Mouse (Mus musculus) left cerebral cortex, adult 18-20 months (tissue): ENCODE measurements around the gene Gcn1l1. TPM values are rescaled to one million over a fixed set of nuclear protein-coding genes. Genes with fewer than 3 reads are reported as not detected.
"Not testable (repeated sequence)": the region's sequence is repeated elsewhere in the genome, so short reads cannot be mapped to it uniquely, and the experiment has no call there.

Experiments used
- DNase-seq, 2 experiments: peaks; one replicate each; pipeline ENCODE4 v3.0.0; 2021 to 2022; ENCODE audit warnings: low spot score in 2 of 2, mixed read lengths in 1 of 2
- long read RNA-seq, 2 experiments: library from polyadenylated mRNA; stranded (forward); transcript quantifications; one replicate each; pipeline ENCODE4 v2.0.0; 2021
- total RNA-seq, 2 experiments: library from RNA; stranded (reverse); gene quantifications; 2 replicates each; pipeline ENCODE4 v1.2.3; 2021

Gene Gcn1l1
- 10 to 100 TPM; 62.0 to 66.4 TPM for total RNA-seq
- long read RNA-seq, experiment 1, full-length matches to known transcripts: 4 of 36 reads
- long read RNA-seq, experiment 1, partial matches to known transcripts: 29 of 36 reads
- long read RNA-seq, experiment 1, other reads (novel, unspliced or antisense): 3 of 36 reads
- long read RNA-seq, experiment 2, partial matches to known transcripts: 26 of 28 reads
- long read RNA-seq, experiment 2, other reads (novel, unspliced or antisense): 1 of 28 reads

DNA sequence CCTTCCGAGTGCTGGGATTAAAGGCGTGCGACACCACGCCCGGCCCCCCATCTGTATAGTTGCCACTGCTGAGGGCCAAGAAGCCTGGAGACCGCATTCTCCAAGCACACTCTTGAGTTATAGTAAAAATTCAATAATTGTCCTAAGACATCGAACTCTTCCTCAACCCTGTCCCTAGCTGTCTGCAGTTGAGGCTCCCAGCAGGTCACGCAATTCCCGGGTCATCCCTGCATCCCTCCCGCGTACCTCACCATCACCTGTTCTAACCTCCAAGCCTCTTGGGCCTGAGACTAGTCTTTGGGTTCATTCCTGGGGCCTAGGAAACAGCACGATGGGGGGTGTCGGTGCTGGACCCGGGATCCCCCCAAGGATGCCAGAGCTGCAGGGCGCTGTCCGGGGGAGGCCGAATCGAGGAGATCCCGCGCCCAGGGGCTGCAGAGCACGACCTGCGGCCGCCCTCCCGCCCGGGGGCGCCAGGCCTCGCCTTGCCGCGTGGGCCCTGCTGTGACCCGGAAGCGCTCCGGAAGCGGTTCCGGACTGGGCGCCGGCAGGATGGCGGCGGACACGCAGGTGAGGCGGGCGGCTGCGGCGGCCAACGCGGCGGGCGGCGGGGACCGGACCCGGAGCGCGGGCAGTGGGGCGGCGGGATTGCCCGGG is at the start of gene Gcn1l1:
Gcn1l1 (plus strand) TSS at position 518 of the 657 bp plus-strand sequence.
- DNase-seq: peak; percentile 69 to 77

DNA sequence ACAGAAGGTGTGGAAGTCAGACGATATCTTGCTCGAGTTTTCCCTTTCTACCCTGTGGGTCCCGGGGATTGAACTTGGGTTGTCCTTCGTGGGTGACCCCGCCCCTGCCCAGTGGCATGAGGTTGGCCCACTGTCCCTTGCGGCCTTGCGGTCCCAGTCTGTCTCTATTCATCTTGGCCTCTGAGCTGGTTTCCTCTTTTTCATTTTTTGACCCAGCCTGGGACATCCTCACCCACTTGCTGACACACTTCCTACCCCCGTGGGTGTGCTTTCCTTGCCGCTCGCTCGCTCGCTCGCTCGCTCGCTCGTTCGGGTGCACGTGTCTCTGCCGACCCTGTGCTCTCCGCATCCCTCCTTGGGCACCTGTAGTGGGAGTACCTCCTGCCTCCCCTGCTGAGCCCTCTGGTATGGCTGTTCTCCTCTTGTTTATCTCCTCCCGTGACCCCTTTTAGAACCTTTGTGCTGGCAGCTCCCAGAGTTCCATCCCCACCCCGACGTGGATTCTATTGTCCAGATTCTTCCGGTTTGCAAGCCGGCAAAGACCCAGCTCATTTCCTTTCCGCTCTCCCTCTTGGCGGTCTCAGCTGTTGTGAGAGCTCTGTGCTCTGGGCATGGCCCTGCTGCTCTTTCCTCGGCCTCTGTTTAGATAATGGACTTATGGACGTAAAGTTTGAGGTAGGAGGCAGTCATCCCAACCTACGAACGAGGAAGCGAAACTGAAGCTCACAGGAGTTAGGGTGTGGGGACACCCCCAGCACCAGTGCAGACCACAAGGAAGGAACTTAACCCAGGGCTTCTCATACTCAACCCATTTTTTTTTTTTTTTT is 48.8 kb upstream of the Gcn1l1 start:
- DNase-seq: no peak

DNA sequence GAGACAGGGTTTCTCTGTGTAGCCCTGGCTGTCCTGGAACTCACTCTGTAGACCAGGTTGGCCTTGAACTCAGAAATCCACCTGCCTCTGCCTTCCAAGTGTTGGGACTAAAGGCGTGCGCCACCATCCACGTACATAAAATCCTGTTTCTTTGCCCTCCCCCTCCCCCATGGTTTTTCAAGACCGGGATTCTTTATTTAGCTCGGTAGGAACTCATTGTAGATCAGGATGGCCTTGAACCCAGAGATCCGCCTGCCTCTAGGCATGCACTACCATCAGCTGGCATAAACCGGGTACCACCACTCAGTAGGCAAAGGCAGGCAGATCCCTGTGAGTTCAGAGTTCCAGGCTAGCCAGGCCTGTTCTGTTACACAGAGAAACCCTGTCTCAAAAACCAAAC is 48.1 kb upstream of the Gcn1l1 start:
- no peak for DNase-seq

DNA sequence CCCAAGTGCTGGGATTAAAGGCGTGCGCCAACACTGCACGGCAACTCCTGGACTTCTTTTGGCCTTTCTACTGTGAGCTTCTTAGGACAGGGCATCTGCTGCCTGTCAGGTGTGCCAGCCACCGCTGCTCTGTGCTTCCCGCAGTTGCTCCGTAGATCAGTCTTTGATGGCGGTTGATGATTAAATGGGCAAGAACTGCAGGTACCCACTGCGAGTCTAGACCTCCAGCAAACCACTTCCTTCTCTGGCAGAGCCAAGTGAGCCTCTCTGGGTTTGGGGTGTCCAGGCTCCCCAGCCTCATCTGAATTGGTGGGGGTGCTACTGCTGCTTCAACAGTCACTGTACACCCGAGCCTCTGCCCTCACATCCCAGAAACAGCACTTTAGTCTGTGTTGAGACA is 47.6 kb upstream of the Gcn1l1 start:
- DNase-seq: no peak

DNA sequence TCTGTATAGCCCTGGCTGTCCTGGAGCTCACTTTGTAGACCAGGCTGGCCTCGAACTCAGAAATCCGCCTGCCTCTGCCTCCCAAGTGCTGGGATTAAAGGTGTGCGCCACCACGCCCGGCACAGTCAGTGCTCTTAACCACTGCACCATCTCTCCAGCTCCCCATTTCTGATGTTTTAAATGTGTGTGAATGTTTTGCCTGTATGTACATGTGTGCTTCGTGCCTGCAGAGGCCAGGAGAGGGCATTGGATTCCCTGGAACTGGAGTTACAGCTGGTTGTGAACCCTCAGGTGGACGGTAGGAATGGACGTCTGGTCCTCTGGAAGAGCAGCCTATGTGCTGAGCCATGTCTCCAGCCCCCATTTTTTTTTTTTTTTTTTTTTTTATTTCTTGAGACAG is 46.8 kb upstream of the Gcn1l1 start:
- DNase-seq: not testable (repeated sequence)

DNA sequence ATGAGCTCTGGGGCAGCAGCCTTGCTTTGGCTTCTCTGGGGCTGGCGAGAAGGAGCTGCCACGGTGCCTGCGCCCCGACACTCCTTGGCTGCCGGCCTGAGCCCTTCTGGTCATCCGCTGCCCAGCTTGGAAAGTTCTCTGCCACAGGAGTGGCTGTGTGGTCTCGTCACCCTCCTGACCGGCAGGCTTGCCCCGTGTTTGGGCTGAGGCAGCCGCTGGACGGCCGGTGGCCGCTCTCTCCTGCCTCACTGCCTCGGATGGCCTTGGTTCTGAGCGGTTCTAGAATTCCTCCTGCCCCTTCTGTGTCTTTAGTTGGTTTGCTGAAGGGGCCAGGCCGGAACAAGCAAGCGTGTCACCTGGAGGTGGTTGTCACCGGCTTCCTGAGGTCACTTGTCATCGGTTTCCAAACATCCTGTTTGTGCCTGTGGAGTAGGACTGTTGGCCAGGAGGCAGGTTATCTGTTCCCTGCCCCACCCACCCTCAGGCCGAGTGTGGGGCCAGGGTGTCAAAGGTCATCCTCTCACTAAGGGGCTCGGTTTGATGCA is 44.7 kb upstream of the Gcn1l1 start:
- no peak for DNase-seq

DNA sequence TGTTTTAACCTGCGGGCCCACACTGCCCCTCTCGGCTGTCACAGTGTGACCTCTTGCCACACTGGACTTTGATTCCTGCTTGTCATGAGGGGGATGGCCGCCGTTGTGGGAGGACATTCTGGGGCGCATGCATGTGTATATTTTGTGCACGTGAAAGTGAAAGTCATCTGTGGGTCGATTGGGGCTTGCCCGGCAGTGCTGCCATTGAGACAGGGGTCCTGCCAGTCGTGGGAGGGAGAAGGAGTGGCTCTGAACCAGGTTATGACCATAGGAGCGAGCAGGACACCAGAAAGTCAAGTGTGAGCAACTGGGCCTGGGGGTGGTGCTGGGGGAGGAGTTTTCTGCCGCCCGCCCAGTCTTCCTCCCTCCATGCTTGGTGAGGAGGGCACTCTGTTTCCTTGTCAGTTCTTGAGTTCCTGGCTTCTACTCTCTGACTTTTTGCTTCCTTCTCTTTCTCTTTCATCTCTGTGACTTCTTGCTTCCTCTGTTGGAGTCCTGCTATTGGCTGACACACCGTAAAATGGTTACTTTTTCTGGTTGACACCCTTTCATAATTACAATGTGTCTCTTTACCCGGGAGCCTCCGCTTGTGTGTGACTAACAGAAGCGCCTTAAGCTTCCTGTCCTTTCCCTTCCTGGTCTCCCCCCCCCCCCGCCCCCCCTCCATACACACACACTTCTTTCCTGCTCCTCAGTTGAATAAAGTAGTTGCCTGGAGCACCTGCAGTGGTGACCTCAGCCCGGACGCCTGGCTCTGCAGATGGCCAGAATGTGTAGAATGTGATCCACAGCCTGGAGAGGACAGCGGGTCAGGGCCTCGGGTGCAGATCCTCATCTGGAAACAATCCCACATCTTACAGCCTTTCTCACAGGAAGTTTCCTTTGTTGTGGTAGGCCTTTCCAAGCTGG is 43.2 kb upstream of the Gcn1l1 start:
- no peak for DNase-seq

DNA sequence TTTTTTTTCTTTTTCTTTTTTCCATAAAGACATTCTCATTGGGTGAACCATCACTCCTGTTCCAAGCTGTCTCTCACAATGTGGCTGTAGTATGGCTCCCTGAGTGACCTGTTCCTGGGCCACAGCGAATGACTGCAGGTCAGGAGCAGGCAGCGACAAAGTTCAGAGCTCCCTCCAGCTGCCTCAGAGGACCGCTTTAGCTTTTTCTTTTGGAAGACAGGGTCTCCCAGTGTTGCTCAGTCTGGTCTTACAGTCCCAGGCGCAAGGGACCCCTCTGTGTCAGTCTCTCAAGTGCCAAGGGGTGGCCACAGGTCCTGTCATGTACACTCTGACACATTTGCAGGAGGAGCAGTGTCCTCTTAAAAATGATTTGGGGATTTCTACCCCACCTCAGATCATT is 42.5 kb upstream of the Gcn1l1 start:
- no peak for DNase-seq

DNA sequence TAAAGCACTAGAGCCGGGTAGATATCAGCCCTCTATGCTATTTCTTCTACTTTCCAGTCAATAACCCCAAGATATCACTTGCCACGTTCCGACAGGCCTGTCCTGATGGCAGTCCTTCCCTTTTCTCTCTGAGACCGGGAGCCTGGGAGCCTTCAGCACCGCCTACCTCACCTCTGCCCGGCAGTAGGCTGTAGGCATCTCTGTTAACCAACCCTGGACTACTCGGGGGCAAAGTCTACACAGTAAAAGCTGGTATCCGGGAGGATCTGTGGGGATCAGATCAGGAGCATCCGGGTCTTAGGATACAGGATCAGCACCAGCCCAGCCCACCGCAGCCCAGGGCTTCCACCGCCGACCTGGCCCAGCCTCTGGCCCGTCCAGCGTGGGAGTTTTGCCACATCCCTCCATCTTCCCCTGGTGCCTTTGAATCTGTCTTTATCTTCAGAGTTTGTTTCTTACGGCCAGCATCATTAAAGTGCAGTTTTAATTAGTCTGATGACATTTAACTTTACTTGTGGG is 42.0 kb upstream of the Gcn1l1 start:
- no peak for DNase-seq

DNA sequence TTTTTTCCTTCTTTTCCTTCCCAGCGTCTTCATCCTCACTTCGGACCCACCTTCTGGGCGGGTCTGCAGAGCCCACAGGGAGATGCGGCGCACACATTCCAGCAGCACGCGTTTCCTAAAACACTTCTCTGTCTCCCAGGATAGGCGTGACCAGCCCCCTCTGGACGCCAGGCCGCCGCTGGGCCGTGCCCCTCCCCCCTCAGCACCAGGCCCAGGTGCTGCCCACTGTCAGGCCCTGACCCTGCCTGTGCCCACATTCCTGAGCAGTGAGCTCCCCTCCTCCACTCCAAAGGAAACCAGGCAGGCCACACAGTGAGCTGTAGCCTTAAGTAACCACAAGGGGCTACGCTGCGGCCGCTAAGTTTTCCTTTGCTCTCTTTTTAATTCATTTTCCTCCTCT is 41.1 kb upstream of the Gcn1l1 start:
- DNase-seq: no peak

DNA sequence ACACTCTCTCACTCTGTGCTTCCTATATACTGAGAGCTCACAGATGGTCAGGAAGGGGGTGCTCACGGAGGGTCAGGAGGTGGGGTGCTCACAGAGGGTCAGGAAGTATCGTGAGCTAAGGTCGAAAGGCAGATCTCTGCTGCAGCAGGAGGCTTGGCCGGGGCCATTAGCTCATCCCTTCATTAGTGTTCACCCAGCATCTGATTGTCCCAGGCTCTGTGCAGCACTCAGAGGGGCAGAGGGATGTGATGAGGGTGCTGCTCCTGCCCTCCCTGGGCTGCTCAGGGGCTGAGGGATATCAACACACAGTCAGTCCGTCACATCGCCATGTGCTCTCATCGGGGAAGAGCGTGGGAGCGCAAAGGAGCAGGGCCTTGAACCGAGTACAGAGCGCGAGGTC is 40.6 kb upstream of the Gcn1l1 start:
- no peak for DNase-seq

DNA sequence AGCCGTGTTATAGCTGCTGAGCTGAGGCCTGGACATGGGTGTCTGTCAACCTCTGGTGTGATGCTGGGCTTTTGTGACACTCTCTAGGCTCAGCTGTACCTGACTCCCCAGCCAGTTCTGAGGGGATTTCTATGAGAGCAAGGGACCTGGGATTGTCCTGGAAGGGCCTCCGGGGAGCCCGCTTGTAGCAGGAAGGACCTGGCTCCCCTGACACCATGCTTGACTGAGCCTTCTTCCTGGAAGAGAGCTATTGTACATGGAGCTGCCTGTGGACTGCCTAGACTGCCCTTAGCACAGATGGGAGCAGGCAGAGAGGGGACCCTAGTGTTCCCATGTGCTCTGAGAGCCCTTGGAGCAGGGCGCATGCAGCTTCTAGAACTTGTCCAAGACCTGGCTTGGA is 39.6 kb upstream of the Gcn1l1 start:
- no peak for DNase-seq

DNA sequence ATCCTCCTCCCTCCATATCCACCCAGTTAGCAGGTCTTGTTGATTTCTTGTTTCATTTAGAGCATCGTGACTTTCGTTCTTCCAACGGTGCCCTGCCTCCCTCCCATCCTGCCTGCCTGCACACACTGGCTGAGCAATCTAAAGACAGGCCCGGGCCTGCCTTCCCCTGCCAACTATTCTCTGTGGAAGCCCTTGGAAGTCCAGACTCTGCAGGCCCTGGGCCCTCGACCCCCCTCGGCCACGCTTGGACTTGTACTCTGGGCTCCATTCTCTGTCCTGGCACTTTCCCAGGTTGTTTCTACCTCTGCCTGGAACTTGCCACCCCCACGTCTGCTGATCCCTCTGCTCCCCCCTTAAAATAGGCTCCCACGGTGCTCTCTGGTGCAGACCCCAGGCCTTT is 39.1 kb upstream of the Gcn1l1 start:
- DNase-seq: no peak

DNA sequence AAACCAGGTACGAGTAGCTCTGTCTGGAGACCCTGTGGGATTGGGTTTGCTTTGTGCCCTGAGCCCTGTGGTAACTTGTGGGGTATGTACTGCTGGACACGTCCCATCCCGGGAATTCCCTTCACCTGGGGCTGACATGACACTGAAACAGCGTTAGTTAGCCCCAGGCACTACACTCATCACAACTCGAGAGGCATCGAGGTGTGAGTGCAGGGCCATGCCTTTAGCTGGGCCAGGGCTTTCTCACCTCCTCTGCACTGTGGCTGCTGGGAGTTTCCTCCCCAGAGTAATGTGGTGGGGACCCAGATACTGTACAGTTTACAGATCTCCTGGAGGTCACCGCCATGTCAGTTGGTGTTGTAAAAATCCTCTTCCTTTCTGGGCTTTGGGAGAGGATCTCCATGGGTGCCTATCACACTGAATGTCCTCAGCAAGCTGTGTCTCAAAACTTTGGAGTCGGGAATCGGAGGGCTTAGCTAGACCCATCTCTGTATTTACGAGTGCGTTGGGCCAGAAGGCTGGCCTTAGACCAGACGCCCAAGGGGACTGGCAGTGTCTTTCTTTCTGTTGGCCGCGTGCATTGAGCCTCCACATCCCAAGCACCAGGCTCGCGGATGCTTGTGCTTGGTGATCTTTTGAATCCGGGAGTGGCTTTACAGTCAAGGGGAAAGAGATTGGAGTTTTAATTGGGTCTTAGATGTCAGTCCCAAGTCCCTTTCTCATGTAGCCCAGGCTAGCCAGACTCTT is 38.4 kb upstream of the Gcn1l1 start:
- DNase-seq: no peak

DNA sequence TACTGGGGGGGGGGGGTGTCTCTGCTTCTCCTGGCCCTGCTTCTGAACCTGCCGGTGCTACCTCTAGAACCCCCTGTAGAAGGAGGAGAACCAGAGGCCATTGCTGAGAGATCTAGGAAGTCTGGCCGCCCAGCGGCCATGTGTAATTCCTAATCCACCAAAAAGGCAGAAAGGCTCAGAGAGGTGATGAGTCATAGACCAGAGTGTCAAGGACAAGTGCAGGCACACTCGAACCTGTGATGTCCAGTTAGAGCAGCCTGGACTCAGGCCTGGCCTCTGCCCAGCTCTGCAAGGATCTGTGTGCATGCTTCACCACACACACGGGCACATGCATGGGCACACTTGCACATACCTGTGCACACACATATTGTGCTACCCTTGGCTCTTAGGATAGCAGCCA is 36.9 kb upstream of the Gcn1l1 start:
- no peak for DNase-seq

DNA sequence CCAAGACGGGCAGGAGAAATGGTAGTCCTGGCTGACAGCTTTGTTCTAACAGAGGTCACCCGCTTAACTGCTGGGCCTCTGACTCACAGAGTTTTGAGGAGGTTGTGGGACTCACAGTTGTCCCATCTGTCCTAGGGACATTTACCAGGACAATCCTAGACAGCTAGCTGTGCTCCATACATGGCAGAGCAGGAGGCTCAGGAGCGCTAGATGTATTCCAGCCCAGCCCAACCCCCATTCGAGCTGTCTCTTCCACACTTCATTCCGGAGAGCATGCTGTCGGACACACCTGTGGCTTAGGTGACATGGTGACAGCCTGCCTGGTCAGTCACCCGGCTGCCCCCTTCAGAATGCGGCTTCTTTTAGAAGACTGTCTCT is 35.7 kb upstream of the Gcn1l1 start:
- DNase-seq: no peak

DNA sequence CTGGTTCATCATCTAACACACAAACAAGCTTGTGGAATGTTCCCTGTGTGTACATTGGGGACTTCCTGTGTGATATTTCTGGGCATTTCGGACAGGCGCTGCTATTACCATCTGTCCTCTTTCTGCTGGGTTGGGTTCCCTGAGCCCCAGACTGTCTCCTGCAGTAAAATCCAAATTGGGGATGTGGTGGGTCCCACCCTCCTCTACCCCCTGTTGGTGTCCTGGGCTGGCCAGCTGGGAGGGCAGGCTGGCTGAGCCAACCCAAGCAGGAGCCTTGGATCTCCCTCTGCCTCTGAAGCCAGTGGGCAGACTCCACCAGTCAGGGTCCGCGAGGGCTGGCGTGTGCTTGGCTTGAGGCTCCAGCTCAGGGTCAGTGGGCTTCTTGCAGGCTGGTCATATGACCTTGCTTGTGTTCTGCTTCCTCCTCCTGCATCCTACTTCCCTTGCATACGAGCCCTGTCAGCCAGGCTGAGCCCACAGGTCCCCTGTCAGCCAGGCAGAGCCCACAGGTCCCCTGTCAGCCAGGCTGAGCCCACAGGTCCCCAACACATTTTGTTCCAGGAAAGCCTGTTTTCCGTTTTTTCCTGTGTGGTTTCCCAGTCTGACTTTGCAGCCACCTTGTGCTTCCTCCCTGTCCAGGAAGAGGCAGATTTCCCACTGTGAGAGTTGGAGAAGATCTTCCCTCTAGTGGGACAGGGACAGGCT is 35.2 kb upstream of the Gcn1l1 start:
- no peak for DNase-seq

DNA sequence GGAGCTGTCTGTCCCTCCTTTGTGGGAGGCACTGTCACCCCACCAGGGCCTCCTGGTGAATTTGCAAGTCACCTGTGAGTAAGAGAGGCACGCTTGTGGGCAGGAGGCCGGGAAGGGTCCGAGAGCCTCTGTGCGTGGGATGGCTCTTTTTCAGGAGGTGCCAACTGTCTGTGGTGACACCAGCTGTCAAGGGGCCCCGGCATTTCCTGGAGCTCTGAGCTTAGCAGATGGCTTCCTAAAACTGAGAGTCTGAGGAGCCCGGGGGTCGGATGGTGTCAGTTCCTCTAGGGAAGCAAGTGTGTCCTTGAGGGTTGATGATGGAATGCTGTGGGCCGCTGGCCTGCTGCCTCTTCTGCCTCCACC is 34.6 kb upstream of the Gcn1l1 start:
- DNase-seq: no peak

DNA sequence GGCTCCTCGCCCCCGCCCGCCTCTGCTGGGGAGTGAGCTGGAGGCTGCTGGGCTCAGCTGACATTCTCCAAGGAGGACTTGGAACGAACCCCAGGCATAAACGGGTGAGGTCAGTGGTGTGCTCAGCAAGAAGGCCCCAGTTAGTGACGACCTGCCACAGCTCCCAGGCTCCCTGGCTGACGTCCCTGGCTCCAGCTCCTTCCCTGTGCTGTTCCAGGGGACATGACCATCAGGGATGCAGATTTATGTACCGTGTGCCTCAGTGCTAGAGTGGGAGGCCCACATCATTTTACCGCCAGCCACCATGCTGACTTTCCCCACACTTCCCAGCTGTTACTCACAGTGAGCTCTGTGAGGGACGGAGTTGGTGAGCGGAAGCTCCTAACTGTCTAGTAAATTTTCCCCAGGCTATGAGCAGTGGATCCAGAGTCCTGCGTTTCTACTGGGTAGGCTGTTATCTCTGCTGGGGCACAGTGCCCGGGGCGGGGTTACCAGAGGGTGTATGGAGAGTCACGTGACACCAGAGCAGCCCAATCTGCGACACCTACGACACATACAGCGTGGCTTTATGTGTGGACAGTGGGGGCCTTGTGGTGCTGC is 33.3 kb upstream of the Gcn1l1 start:
- peak; percentile 49 to 66 for DNase-seq
